Mouse (Mus musculus) MEL (cell line): ENCODE data around the gene Sptlc2. TPM values are rescaled to one million over a fixed set of nuclear protein-coding genes. Genes with fewer than 3 reads are reported as not detected.

Experiments used
- DNase-seq: peaks from one replicate; pipeline ENCODE4 v3.0.0; 2011; ENCODE audit warnings: low read depth, low spot score
- H3K27ac ChIP-seq: 2 replicates; pipeline ENCODE4 v1.5.1; 2012; ENCODE audit warnings: low read depth, mild to moderate bottlenecking, control low read depth, low read length, moderate library complexity; ENCODE audit not compliant: control insufficient read depth
- H3K27me3 ChIP-seq, 2 experiments: fragments of 150-350 bp in 1 of 2; sonication (generic) in 1 of 2; 2 replicates each; pipeline ENCODE4 v1.6.1; 2012; ENCODE audit warnings: low read length in 2 of 2, mild to moderate bottlenecking in 2 of 2, improper control_type of control experiment in 1 of 2, moderate library complexity in 1 of 2; ENCODE audit not compliant: insufficient read depth in 2 of 2, control insufficient read depth in 1 of 2
- H3K36me3 ChIP-seq, 2 experiments: 2 replicates each; pipeline ENCODE4 v1.6.1; 2012 to 2014; ENCODE audit warnings: low read length in 2 of 2, improper control_type of control experiment in 1 of 2, inconsistent platforms in 1 of 2, mild to moderate bottlenecking in 1 of 2; ENCODE audit not compliant: insufficient read depth in 2 of 2, control insufficient read depth in 1 of 2
- H3K4me1 ChIP-seq, 2 experiments: fragments of 150-350 bp in 1 of 2; sonication (generic) in 1 of 2; 2 replicates each; pipeline ENCODE4 v1.6.1; 2012; ENCODE audit warnings: low read length in 2 of 2, improper control_type of control experiment in 1 of 2, mild to moderate bottlenecking in 1 of 2; ENCODE audit not compliant: insufficient read depth in 2 of 2, control insufficient read depth in 1 of 2
- H3K4me3 ChIP-seq, 2 experiments: fragments of 150-350 bp in 1 of 2; sonication (generic) in 1 of 2; 2 replicates each; pipeline ENCODE4 v1.5.1; 2012; ENCODE audit warnings: low read depth in 2 of 2, low read length in 2 of 2, mild to moderate bottlenecking in 2 of 2, moderate library complexity in 2 of 2, control low read depth in 1 of 2, improper control_type of control experiment in 1 of 2; ENCODE audit not compliant: control insufficient read depth in 1 of 2, insufficient read depth in 1 of 2
- H3K79me2 ChIP-seq: 2 replicates; pipeline ENCODE4 v1.6.1; 2012; ENCODE audit warnings: mild to moderate bottlenecking, low read length, moderate library complexity; ENCODE audit not compliant: control insufficient read depth, poor library complexity, insufficient read depth
- H3K9ac ChIP-seq: 2 replicates; pipeline ENCODE4 v1.6.1; 2012; ENCODE audit warnings: low read depth, mild to moderate bottlenecking, control low read depth, low read length, moderate library complexity; ENCODE audit not compliant: control insufficient read depth, poor library complexity, severe bottlenecking
- H3K9me3 ChIP-seq: fragments of 150-350 bp; sonication (generic); replicated peaks from 2 replicates; pipeline ENCODE4 v1.6.1; 2012; ENCODE audit warnings: mild to moderate bottlenecking, low read length, improper control_type of control experiment, moderate library complexity; ENCODE audit not compliant: insufficient read depth
- BHLHE40 ChIP-seq: IDR thresholded peaks from 2 replicates; pipeline ENCODE4 v1.6.1; 2012; ENCODE audit warnings: low read depth, mild to moderate bottlenecking, inconsistent platforms, low read length, improper control_type of control experiment, borderline replicate concordance
- CHD2 ChIP-seq: IDR thresholded peaks from 2 replicates; pipeline ENCODE4 v1.6.1; 2011; ENCODE audit warnings: low read length, improper control_type of control experiment
- ELF1 ChIP-seq: IDR thresholded peaks from 2 replicates; pipeline ENCODE4 v1.6.1; 2014; ENCODE audit warnings: low read depth, mild to moderate bottlenecking, inconsistent platforms, low read length, improper control_type of control experiment, moderate library complexity
- ETS1 ChIP-seq: IDR thresholded peaks from 2 replicates; pipeline ENCODE4 v1.6.1; 2012; ENCODE audit warnings: low read depth, mild to moderate bottlenecking, inconsistent platforms, low read length, improper control_type of control experiment, moderate library complexity
- GATA1 ChIP-seq: IDR thresholded peaks from 2 replicates; pipeline ENCODE4 v1.6.1; 2011; ENCODE audit warnings: low read depth, low read length, improper control_type of control experiment
- HCFC1 ChIP-seq: IDR thresholded peaks from 2 replicates; pipeline ENCODE4 v1.6.1; 2012; ENCODE audit warnings: low read depth, mild to moderate bottlenecking, inconsistent platforms, low read length, improper control_type of control experiment, moderate library complexity
- KAT2A ChIP-seq: conservative IDR thresholded peaks from 2 replicates; pipeline ENCODE4 v1.6.1; 2012; ENCODE audit warnings: low read depth, low read length, improper control_type of control experiment, inconsistent platforms
- MAFK ChIP-seq: IDR thresholded peaks from 2 replicates; pipeline ENCODE4 v1.6.1; 2011; ENCODE audit warnings: low read depth, mild to moderate bottlenecking, low read length, improper control_type of control experiment, borderline replicate concordance
- MAZ ChIP-seq: IDR thresholded peaks from 2 replicates; pipeline ENCODE4 v1.6.1; 2012; ENCODE audit warnings: low read depth, mild to moderate bottlenecking, inconsistent platforms, low read length, improper control_type of control experiment
- MEF2A ChIP-seq: IDR thresholded peaks from 2 replicates; pipeline ENCODE4 v1.6.1; 2014; ENCODE audit warnings: low read depth, mild to moderate bottlenecking, inconsistent platforms, low read length, improper control_type of control experiment; ENCODE audit not compliant: poor library complexity, insufficient replicate concordance, severe bottlenecking; ENCODE audit errors: extremely low read depth
- MXI1 ChIP-seq: IDR thresholded peaks from 2 replicates; pipeline ENCODE4 v1.6.1; 2011; ENCODE audit warnings: mild to moderate bottlenecking, low read depth, low read length, improper control_type of control experiment
- POLR2A ChIP-seq, 2 experiments: IDR thresholded peaks; 2 replicates each; pipeline ENCODE4 v1.6.1; 2011 to 2012; ENCODE audit warnings: low read length in 2 of 2, mild to moderate bottlenecking in 2 of 2, control low read depth in 1 of 2, improper control_type of control experiment in 1 of 2, low read depth in 1 of 2, moderate library complexity in 1 of 2; ENCODE audit not compliant: control insufficient read depth in 1 of 2, insufficient read depth in 1 of 2, poor library complexity in 1 of 2
- POLR2AphosphoS5 ChIP-seq: IDR thresholded peaks from 2 replicates; pipeline ENCODE4 v1.6.1; 2012; ENCODE audit warnings: low read depth, borderline replicate concordance, mild to moderate bottlenecking, inconsistent platforms, low read length, moderate library complexity, mixed read lengths
- RAD21 ChIP-seq: IDR thresholded peaks from 2 replicates; pipeline ENCODE4 v1.6.1; 2011; ENCODE audit warnings: mild to moderate bottlenecking, low read depth, low read length, improper control_type of control experiment
- RCOR1 ChIP-seq: IDR thresholded peaks from 2 replicates; pipeline ENCODE4 v1.6.1; 2012; ENCODE audit warnings: low read depth, mild to moderate bottlenecking, inconsistent platforms, low read length, improper control_type of control experiment
- SIN3A ChIP-seq: IDR thresholded peaks from 2 replicates; pipeline ENCODE4 v1.6.1; 2012; ENCODE audit warnings: low read length, improper control_type of control experiment, inconsistent platforms
- SMC3 ChIP-seq: IDR thresholded peaks from 2 replicates; pipeline ENCODE4 v1.6.1; 2011; ENCODE audit warnings: low read depth, low read length, improper control_type of control experiment
- TAL1 ChIP-seq: IDR thresholded peaks from 2 replicates; pipeline ENCODE4 v1.6.1; 2012; ENCODE audit warnings: mild to moderate bottlenecking, inconsistent platforms, low read length, moderate library complexity, mixed read lengths
- TBP ChIP-seq: IDR thresholded peaks from 2 replicates; pipeline ENCODE4 v1.8.0; 2011; ENCODE audit warnings: low read depth, low read length, improper control_type of control experiment
- UBTF ChIP-seq: IDR thresholded peaks from 2 replicates; pipeline ENCODE4 v1.6.1; 2012; ENCODE audit warnings: low read depth, mild to moderate bottlenecking, inconsistent platforms, low read length, improper control_type of control experiment, moderate library complexity, borderline replicate concordance; ENCODE audit not compliant: insufficient read depth
- USF1 ChIP-seq: IDR thresholded peaks from 2 replicates; pipeline ENCODE4 v1.6.1; 2014; ENCODE audit warnings: low read depth, mild to moderate bottlenecking, inconsistent platforms, low read length, improper control_type of control experiment, moderate library complexity
- ZC3H11A ChIP-seq: IDR thresholded peaks from 2 replicates; pipeline ENCODE4 v1.6.1; 2012; ENCODE audit warnings: low read depth, mild to moderate bottlenecking, inconsistent platforms, low read length, improper control_type of control experiment
- ZNF384 ChIP-seq: IDR thresholded peaks from 2 replicates; pipeline ENCODE4 v1.6.1; 2012; ENCODE audit warnings: low read depth, mild to moderate bottlenecking, inconsistent platforms, low read length, improper control_type of control experiment
- polyA plus RNA-seq, 2 experiments: library from polyadenylated mRNA; stranded (reverse) in 1 of 2; unstranded in 1 of 2; fragments of >175 nt in 1 of 2; fragments of >200 nt in 1 of 2; gene quantifications; 2 replicates each; pipeline versions ENCODE4 v1.2.1 to v1.2.4; 2012; ENCODE audit warnings: low replicate concordance in 2 of 2, low read depth in 1 of 2; ENCODE audit not compliant: insufficient read length in 2 of 2, insufficient read depth in 1 of 2, missing spikeins in 1 of 2
- total RNA-seq: library from RNA; depleted of rRNA; stranded (reverse); fragments of 300-350 nt; gene quantifications from 2 replicates; pipeline ENCODE4 v1.2.3, GENCODE M21; 2012

The Sptlc2 gene
- total and polyA plus RNA-seq, 3 experiments = 61.6 to 75.9 TPM; not detected in 1

DNA sequence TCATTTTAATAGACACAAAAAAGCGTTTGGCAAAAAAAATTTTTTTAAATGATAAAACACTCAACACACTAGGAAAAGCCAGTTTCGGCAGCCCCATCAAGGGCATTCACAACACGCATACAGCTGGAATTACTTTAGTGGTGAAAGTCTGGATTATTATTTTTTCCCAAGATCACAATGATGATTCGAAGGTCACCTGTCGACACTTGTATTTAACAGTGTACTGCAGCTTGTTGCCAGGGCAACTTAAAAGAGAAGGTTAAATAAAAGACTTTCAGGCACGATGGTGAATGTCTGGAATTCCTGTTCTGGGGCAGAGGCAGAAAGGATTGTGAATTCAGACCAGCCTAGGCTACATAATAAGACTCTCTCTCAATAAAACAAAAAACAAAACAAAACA is 13.7 kb upstream of the Sptlc2 start:
- TF ChIP-seq RCOR1 (no peak), CHD2 (no peak), UBTF (no peak), TBP (no peak)
- no peaks in the 10 kb centered on the region for H3K4me1 ChIP-seq
- H3K79me2 ChIP-seq = no peaks in the 10 kb centered on the region
- H3K36me3 ChIP-seq = no peaks in the 10 kb centered on the region
- no peaks in the 10 kb centered on the region for H3K9me3 ChIP-seq
- no peak overlapping the region for H3K27ac ChIP-seq
- no peak overlapping the region for H3K4me3 ChIP-seq
- DNase-seq = no peak
- H3K27me3 ChIP-seq = no peaks in the 10 kb centered on the region
- H3K9ac ChIP-seq = no peak overlapping the region

DNA sequence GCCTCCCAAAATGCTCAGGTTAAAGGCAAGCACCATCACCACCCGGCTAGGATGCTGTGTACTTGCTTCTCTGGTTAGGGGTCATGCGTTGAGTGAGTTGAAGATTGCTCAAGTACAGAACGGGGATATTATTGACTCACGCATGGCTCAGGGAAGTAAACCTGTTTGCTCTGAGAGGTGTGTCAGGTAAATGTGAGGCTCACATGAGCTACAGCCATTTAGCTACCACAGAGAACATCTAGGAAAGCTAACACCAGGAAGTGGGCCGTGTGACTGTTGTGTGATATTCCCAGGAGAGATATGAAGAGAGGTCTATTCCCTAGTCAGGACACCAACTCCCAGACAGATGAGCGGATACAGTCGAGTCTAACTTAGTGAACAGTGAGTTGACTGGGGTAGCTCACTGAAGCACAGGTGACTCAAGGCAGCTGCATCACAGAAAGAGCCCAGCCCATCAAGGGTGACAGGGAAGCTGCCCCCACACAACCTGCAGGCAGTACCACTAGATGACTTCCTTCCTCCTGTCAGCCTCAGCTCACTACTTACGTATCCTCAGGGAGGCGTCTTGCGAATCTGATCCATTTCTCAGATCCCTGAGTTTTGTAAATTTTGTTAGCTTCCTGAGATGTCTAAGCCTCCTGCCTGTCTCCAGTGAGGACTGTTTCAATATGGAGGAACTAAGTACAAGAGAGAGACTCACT is 11.1 kb upstream of the Sptlc2 start:
- no peak for DNase-seq
- no peaks in the 10 kb centered on the region for H3K9me3 ChIP-seq
- no peak overlapping the region for H3K9ac ChIP-seq
- H3K27ac ChIP-seq = no peak overlapping the region
- no peak overlapping the region for H3K4me3 ChIP-seq
- no peaks in the 10 kb centered on the region for H3K27me3 ChIP-seq
- H3K79me2 ChIP-seq = no peaks in the 10 kb centered on the region
- TF ChIP-seq MEF2A (no peak), RAD21 (no peak), POLR2A (IDR thresholded peaks at IDR 0.05; ENCODE audit: control insufficient read depth in 1 of 2, insufficient read depth in 1 of 2, low read depth in 1 of 2, low read length in 2 of 2, poor library complexity in 1 of 2) (no peak), TBP (no peak), HCFC1 (no peak), ZC3H11A (no peak), KAT2A (no peak), MAFK (no peak), SIN3A (no peak), ZNF384 (no peak), POLR2AphosphoS5 (no peak), MAZ (no peak), USF1 (no peak), ELF1 (no peak), GATA1 (no peak), BHLHE40 (no peak), TAL1 (no peak), ETS1 (no peak), SMC3 (no peak), MXI1 (no peak)
- no peaks in the 10 kb centered on the region for H3K4me1 ChIP-seq
- no peaks in the 10 kb centered on the region for H3K36me3 ChIP-seq
